Mouse (Mus musculus) liver, embryonic 16.5 days (tissue): ENCODE results near the gene Per1. TPM values are rescaled to one million over a fixed set of nuclear protein-coding genes. Genes with fewer than 3 reads are reported as not detected.

Experiments
- ATAC-seq: fragments of 200-750 bp; cut with Nextera tagmentation; 2 replicates; pipeline ENCODE4 v1.8.0; 2017; ENCODE audit warnings: low read depth, mild to moderate bottlenecking, moderate number of reproducible peaks, moderate library complexity
- H3K27ac ChIP-seq: fragments of 300-500 bp; sonication (generic); 2 replicates; pipeline ENCODE4 v1.5.1; 2014; ENCODE audit warnings: mild to moderate bottlenecking, low read length
- H3K27me3 ChIP-seq: fragments of 300-500 bp; sonication (generic); 2 replicates; pipeline ENCODE4 v1.6.1; 2014; ENCODE audit warnings: low read depth, low read length, mixed read lengths; ENCODE audit not compliant: control insufficient read depth, insufficient read depth
- H3K36me3 ChIP-seq: fragments of 300-500 bp; sonication (generic); 2 replicates; pipeline ENCODE4 v1.6.1; 2014; ENCODE audit warnings: mild to moderate bottlenecking; ENCODE audit not compliant: control insufficient read depth, insufficient read depth
- H3K4me1 ChIP-seq: fragments of 300-500 bp; sonication (generic); 2 replicates; pipeline ENCODE4 v1.6.1; 2014; ENCODE audit warnings: low read depth, low read length, mixed read lengths; ENCODE audit not compliant: control insufficient read depth
- H3K4me2 ChIP-seq: fragments of 300-500 bp; sonication (generic); 2 replicates; pipeline ENCODE4 v1.6.1; 2014; ENCODE audit warnings: low read depth, low read length, mixed read lengths
- H3K4me3 ChIP-seq: fragments of 300-500 bp; sonication (generic); 2 replicates; pipeline ENCODE4 v1.5.1; 2014; ENCODE audit warnings: low read depth, mild to moderate bottlenecking, low read length
- H3K9ac ChIP-seq: fragments of 300-500 bp; sonication (generic); 2 replicates; pipeline ENCODE4 v1.6.1; 2014; ENCODE audit warnings: low read depth, low read length
- H3K9me3 ChIP-seq: fragments of 300-500 bp; sonication (generic); replicated peaks from 2 replicates; pipeline ENCODE4 v1.6.1; 2016; ENCODE audit warnings: low read length; ENCODE audit not compliant: control insufficient read depth
- WGBS: fragments of 180-500 bp; shearing (Covaris S2); extraction: QIAGEN DNeasy Blood & Tissue Kit; methylation state at CpG from one replicate; pipeline ENCODE4 v1.1.7; 2014; ENCODE audit not compliant: insufficient replicate concordance; 5-methylcytosine and 5-hydroxymethylcytosine counted together
- polyA plus RNA-seq: library from polyadenylated mRNA; unstranded; fragments of >200 nt; fragmentation: Nextera tagmentation; extraction: Ambion mirVana; gene quantifications from 2 replicates; pipeline ENCODE4 v1.2.1, GENCODE M21; 2015

Gene Per1
- polyA plus RNA-seq, 1 experiment from 2014 or later: 8.5 TPM

DNA sequence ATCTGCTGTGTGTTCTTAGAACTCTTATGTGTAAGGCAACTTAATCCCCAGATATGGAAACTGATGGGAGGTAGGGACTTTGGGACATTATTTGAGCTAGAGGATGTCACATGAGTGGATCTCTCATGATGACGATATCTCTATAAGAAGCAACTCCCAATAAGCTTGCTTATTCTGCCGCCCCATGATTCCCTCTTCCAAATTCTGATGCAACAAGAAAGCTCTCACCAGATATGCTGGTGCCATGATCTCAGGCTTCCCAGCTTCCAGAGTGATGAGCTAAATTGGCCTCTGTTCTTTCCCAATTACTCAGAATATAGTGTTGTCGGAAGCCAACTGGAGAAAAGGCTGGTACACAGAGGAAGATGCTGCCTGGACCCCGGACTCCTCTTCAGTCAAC, 16.8 kb downstream of the Per1 start:
- H3K4me2 ChIP-seq: no peak overlapping the region
- H3K36me3 ChIP-seq: peaks cover 12% of the 10 kb centered on the region
- H3K4me3 ChIP-seq: no peak overlapping the region
- ATAC-seq: no peak
- H3K9ac ChIP-seq: no peak overlapping the region
- H3K27me3 ChIP-seq: peaks cover 3% of the 10 kb centered on the region; the same call in 1 of the 2 replicates
- no peaks in the 10 kb centered on the region for H3K9me3 ChIP-seq
- WGBS: 53% methylated on average over 4 of the region's 4 CpGs
- peaks cover 12% of the 10 kb centered on the region for H3K4me1 ChIP-seq
- no peak overlapping the region for H3K27ac ChIP-seq

GRCm38 (mm10) chr11:69114018-69114417, 19.0 kb downstream of the Per1 start:
- H3K9ac ChIP-seq: no peak overlapping the region
- peaks cover 3% of the 10 kb centered on the region; the same call in 1 of the 2 replicates for H3K36me3 ChIP-seq
- H3K4me2 ChIP-seq: no peak overlapping the region
- H3K27me3 ChIP-seq: peaks cover 4% of the 10 kb centered on the region
- H3K4me1 ChIP-seq: peaks cover 27% of the 10 kb centered on the region
- H3K9me3 ChIP-seq: no peaks in the 10 kb centered on the region
- H3K4me3 ChIP-seq: no peak overlapping the region
- ATAC-seq: no peak
- 40% methylated on average over 3 of the region's 3 CpGs for WGBS
- H3K27ac ChIP-seq: no peak overlapping the region

DNA sequence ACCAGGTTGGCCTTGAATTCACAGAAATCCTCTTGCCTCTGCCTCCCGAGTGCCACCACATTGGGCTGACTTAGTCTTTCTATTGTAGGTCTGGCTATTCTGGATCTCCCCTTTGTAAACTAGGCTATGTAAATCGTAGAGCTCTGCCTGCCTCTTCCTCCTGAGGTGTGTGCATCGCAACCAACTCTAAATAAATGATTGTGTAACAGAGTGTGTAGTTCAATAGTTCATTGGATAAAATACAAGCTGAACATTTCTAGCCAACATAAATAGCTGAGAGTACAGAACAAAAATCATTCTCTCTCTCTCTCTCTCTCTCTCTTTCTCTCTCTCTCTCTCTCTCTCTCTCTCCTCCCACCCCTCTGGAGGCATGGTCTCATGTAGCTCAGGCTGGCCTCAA, 19.6 kb downstream of the Per1 start:
- H3K36me3 ChIP-seq: no peaks in the 10 kb centered on the region
- 51% methylated on average over 3 of the region's 3 CpGs for WGBS
- no peak overlapping the region for H3K9ac ChIP-seq
- no peak overlapping the region for H3K4me2 ChIP-seq
- no peaks in the 10 kb centered on the region for H3K9me3 ChIP-seq
- H3K27ac ChIP-seq: no peak overlapping the region
- peaks cover 33% of the 10 kb centered on the region for H3K4me1 ChIP-seq
- no peak overlapping the region for H3K4me3 ChIP-seq
- ATAC-seq: no peak
- peaks cover 10% of the 10 kb centered on the region for H3K27me3 ChIP-seq

DNA sequence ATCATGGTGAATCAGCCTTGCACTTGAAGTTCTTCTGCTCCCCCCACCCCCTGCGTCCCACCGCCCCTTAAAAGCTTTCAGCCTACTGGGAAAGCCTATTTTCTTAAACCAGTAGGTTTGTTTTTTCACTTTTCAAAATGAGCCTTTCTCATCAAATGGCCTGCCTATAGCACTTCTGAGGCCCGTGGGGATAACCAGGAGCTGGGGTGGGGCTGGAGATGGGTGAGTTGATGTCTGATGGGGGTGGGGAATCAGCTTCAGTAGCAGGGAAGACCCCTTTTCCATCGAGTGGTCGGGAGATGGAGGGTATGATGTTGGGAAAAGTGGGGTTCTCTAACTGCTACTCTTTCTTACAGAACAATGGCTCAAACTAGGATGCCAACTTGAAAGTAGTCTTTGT, 21.8 kb downstream of the Per1 start:
- Histone ChIP-seq H3K27me3 (peaks cover 32% of the 10 kb centered on the region), H3K9me3 (no peaks in the 10 kb centered on the region), H3K9ac (no peak overlapping the region), H3K36me3 (no peaks in the 10 kb centered on the region), H3K4me3 (no peak overlapping the region), H3K4me2 (0 out of 2 replicates have a peak overlapping the region, but pooled peaks have one; percentile 97), H3K27ac (no peak overlapping the region), H3K4me1 (peaks cover 42% of the 10 kb centered on the region)
- 50% methylated on average over 5 of the region's 5 CpGs for WGBS
- ATAC-seq: no peak

DNA sequence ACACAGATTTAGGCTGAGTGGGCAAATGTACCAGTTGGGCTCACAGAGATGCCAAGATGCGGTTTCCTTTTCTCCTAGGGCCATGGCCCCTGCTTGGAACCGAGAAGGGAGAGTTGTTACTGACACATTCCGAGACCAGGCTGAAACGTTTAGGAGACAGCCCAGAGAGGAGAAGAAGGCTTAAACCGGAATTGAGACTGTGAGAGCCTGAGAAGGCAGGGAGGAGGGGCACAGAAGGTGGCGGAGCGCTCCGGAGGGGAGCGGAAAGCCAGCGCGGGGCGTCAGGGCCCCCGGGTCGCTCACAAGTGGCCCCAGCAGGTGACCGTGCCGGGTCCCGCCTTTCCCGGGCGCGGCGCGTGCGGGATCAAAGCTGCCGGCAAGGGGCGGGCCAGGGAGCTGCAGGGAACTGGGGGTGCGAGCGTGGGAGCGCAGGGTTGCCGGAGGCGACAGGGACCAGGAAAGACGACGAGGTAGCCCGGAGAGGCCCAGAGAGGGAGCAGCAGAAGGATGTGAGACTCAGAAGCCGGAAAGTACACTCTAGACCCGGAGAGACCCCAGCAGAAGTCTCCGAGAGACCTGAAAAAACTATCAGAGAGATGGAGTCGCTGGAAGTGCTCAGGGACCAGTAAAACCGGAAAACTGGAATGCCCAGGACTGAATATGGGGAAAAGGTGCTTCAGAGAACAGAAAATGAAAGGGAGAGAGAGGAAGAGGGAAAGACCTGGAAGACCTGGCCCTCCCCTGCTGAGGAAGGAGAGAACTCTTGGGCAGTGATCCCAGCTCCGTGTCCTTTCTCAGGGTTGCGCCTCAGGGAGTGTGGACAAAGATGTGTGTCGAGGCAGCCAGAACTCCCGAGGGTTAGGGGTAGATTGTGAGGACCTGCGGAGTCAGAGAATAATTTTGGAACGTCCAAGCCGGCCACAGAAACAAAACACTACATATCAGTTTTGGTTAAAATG, 23.0 kb downstream of the Per1 start:
- peak; percentile 30 for ATAC-seq
- H3K27me3 ChIP-seq: peaks cover 43% of the 10 kb centered on the region
- peak overlapping the region; percentile 46 for H3K27ac ChIP-seq
- H3K9me3 ChIP-seq: no peaks in the 10 kb centered on the region
- H3K36me3 ChIP-seq: no peaks in the 10 kb centered on the region
- H3K4me2 ChIP-seq: peak overlapping the region; percentile 97
- peak overlapping the region; percentile 71 for H3K9ac ChIP-seq
- H3K4me3 ChIP-seq: peak overlapping the region; percentile 73
- under 1% methylated on average over 44 of the region's 45 CpGs for WGBS
- peaks cover 53% of the 10 kb centered on the region for H3K4me1 ChIP-seq

DNA sequence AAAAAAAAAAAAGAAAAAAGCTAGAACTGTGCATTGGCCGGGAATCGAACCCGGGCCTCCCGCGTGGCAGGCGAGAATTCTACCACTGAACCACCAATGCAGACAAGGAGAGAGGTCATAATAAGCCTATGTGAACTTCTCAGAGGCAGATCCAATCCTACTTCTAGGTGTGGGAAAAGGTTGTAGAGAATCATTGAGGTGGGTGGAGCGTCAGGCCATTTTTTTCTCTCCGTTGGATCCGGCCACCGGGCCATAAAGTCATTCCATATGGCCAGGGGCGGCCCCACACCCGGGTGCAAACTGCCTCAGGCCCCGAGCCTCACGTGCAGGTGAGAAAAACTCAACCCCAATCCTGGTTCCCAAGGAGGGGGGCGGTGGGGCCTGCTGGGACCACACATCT, 23.7 kb downstream of the Per1 start:
- peak overlapping the region; percentile 73 for H3K4me3 ChIP-seq
- H3K9ac ChIP-seq: peak overlapping the region; percentile 71
- no peak overlapping the region for H3K27ac ChIP-seq
- H3K9me3 ChIP-seq: no peaks in the 10 kb centered on the region
- ATAC-seq: peak; percentile 23; the same call in 1 of the 2 replicates
- WGBS: 2% methylated on average over 15 of the region's 15 CpGs
- H3K27me3 ChIP-seq: peaks cover 43% of the 10 kb centered on the region
- H3K4me1 ChIP-seq: peaks cover 55% of the 10 kb centered on the region
- H3K4me2 ChIP-seq: peak overlapping the region; percentile 97
- no peaks in the 10 kb centered on the region for H3K36me3 ChIP-seq

- H3K27ac ChIP-seq: no peak overlapping the region
- no peak overlapping the region for H3K9ac ChIP-seq
- H3K4me2 ChIP-seq: peak overlapping the region; percentile 97
- no peaks in the 10 kb centered on the region for H3K9me3 ChIP-seq
- peaks cover 55% of the 10 kb centered on the region for H3K4me1 ChIP-seq
- 38% methylated on average over 14 of the region's 14 CpGs for WGBS
- H3K4me3 ChIP-seq: no peak overlapping the region; the same call in 1 of the 2 replicates
- ATAC-seq: no peak
- no peaks in the 10 kb centered on the region for H3K36me3 ChIP-seq
- peaks cover 43% of the 10 kb centered on the region for H3K27me3 ChIP-seq
Observed at GRCm38 (mm10) chr11:69119446-69120155, 24.6 kb downstream of the Per1 start.

- Histone ChIP-seq H3K27me3 (peaks cover 43% of the 10 kb centered on the region), H3K36me3 (no peaks in the 10 kb centered on the region), H3K4me1 (peaks cover 58% of the 10 kb centered on the region), H3K9me3 (no peaks in the 10 kb centered on the region), H3K27ac (no peak within 1 kb of the TSS), H3K4me2 (peak within 1 kb of the TSS; percentile 97), H3K9ac (peak within 1 kb of the TSS; percentile 26; the same call in 1 of the 2 replicates), H3K4me3 (peak within 1 kb of the TSS; percentile 74)
- WGBS: under 1% methylated on average over 27 of the region's 27 CpGs
- ATAC-seq: no peak
Observed at GRCm38 (mm10) chr11:69120221-69121000, 25.4 kb downstream of the Per1 start, which contains the start of gene Hes7. TSS of gene Hes7 (plus strand) at chr11:69120404.
